16 mouse cellular contexts compared by ENCODE assay signal in genomic region chr10:18696461-18696860, GRCm38 (mm10). TPM values are rescaled to one million over a fixed set of nuclear protein-coding genes. Genes with fewer than 3 reads are reported as not detected.
"Had no signal": no experiment of that assay in that cellular context is flagged by ENCODE, and none has a peak within 500 bp of the region (broad histone marks: within the 10 kb centered on the region; RNA-seq: fewer than 3 reads in every experiment).

No protein-coding gene starts in this region.

- H3K27ac ChIP-seq: kidney, postnatal 0 days; left cerebral cortex, adult 2 months; limb, embryonic 10.5 days; liver, embryonic 15.5 days; neural tube, embryonic 13.5 days; stomach, embryonic 15.5 days had no signal

- H3K36me3 ChIP-seq: limb, embryonic 10.5 days; liver, embryonic 15.5 days; stomach, embryonic 15.5 days had no signal

- H3K4me3 ChIP-seq: left cerebral cortex, adult 2 months; limb, embryonic 10.5 days; liver, embryonic 15.5 days; neural tube, embryonic 13.5 days; stomach, embryonic 15.5 days had no signal

- H3K4me2 ChIP-seq: liver, embryonic 11.5 days; liver, embryonic 15.5 days; neural tube, embryonic 13.5 days; stomach, embryonic 15.5 days had no signal

- DNase-seq: kidney, adult 8-10 months; kidney, postnatal 4 days; lung, adult 2 months; lung, postnatal 36 days; right cerebral cortex, postnatal 14 days; thymus, adult 2 months; thymus, postnatal 25 days had no signal

- H3K4me1 ChIP-seq: limb, embryonic 10.5 days; liver, embryonic 15.5 days; stomach, embryonic 15.5 days had no signal

- H3K9me3 ChIP-seq: limb, embryonic 10.5 days; liver, embryonic 15.5 days; neural tube, embryonic 13.5 days; stomach, embryonic 15.5 days had no signal

- H3K9ac ChIP-seq: liver, embryonic 15.5 days; neural tube, embryonic 13.5 days; stomach, embryonic 15.5 days had no signal

- ATAC-seq: lung, postnatal 0 days had no signal

- H3K27me3 ChIP-seq: liver, embryonic 15.5 days; neural tube, embryonic 13.5 days; stomach, embryonic 15.5 days had no signal

RNA-seq across cellular contexts. Expression of gene Arfgef3, which starts 47.3 kb away (rescaled TPM):
- total RNA-seq: monocyte, adult 5-6 weeks had no signal
